ENCODE assay signal across 11 mouse cellular contexts in the genomic region with DNA sequence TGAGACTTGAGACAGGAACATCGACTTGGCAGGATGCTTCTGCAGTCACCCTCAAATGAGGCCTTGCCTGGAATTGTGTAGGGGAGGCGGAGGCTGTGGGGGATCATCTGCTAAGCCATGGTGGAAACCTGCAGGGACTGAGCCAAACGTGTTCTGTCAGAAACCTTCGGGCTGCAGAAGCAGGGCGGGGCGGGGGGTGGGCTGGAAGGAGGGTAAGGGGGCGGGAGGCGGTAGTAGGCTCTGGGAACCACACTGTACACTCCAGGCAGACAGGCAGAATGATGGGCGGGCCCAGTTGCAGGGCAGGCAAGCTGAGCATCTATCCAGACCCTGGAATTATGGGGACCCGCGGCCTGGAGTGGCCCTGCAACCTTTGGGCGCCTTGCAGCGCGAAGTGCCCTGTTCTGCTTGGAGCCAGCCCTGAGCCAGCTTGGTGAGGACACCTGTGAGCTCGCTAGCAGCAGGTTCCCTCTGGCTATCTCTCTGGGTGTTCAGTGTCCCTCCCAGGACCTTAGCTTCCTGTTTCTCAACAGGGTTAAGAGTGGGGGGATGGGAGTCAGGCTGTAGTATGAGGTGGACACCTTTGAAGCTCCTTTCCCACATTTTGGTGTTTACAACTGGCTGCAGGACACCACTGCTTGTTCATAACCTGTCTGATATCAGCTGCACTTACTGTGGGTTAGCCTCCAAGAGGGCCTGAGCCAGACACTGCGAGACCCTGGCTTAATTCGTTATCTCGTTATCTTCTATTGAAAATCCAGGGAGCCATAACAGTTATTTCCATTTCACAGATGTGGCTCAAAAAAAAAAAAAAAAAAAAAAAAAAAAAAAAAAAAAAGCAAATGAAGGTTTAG.
DNase-seq lines count a peak whose midpoint lies in the region; ATAC-seq lines count a peak whose summit lies in the region.
"Had no signal": no experiment of that assay in that cellular context is flagged by ENCODE, and none has a peak within 500 bp of the region (broad histone marks: within the 10 kb centered on the region; RNA-seq: fewer than 3 reads in every experiment).

No protein-coding gene starts in this region.

- ATAC-seq in midbrain, embryonic 15.5 days (replicated peaks) = peak; percentile 79
- ATAC-seq in erythroid progenitor cell, adult 5-6 weeks (replicated peaks; ENCODE audit: low FRiP score, poor library complexity, severe bottlenecking) = no peak

- DNase-seq in heart, embryonic 10.5 days (ENCODE audit: low spot score) = peak; percentile 75
- DNase-seq in heart, adult 18-20 months = no peak
- DNase-seq in R1 (ENCODE audit: low read depth, low spot score) = peak; percentile 77
- peak; percentile 38 for DNase-seq in hindbrain, embryonic 10.5 days (ENCODE audit: low spot score)
- DNase-seq in left cerebral cortex, adult 18-20 months (ENCODE audit: low spot score in 2 of 2) = no peak
- no peak for DNase-seq in ovary, postnatal 36 days (ENCODE audit: low spot score)
- DNase-seq: B cell, adult 2 months; heart, postnatal 14 days had no signal

- H3K4me2 ChIP-seq in midbrain, embryonic 15.5 days = peak overlapping the region; percentile 28

- 13% methylated on average over 18 of the region's 18 CpGs for WGBS in heart, embryonic 10.5 days
- WGBS in hindbrain, embryonic 10.5 days = 24% methylated on average over 18 of the region's 18 CpGs
- 26% methylated on average over 18 of the region's 18 CpGs for WGBS in midbrain, embryonic 15.5 days

- no peaks in the 10 kb centered on the region for H3K9me3 ChIP-seq in heart, embryonic 10.5 days
- H3K9me3 ChIP-seq in hindbrain, embryonic 10.5 days = no peaks in the 10 kb centered on the region
- H3K9me3 ChIP-seq in midbrain, embryonic 15.5 days = no peaks in the 10 kb centered on the region

- H3K4me3 ChIP-seq in heart, embryonic 10.5 days = peak overlapping the region; percentile 42
- H3K4me3 ChIP-seq in hindbrain, embryonic 10.5 days = peak overlapping the region; percentile 34
- no peak overlapping the region for H3K4me3 ChIP-seq in midbrain, embryonic 15.5 days

- 0 out of 2 replicates have a peak overlapping the region, but pooled peaks have one; percentile 37 for H3K27ac ChIP-seq in heart, embryonic 10.5 days
- peak overlapping the region; percentile 57 for H3K27ac ChIP-seq in hindbrain, embryonic 10.5 days
- no peak overlapping the region for H3K27ac ChIP-seq in midbrain, embryonic 15.5 days
- H3K27ac ChIP-seq: macrophage had no signal

- no peaks in the 10 kb centered on the region for H3K36me3 ChIP-seq in heart, embryonic 10.5 days
- no peaks in the 10 kb centered on the region for H3K36me3 ChIP-seq in hindbrain, embryonic 10.5 days
- H3K36me3 ChIP-seq in midbrain, embryonic 15.5 days (replicated peaks) = no peaks in the 10 kb centered on the region

- peaks cover 8% of the 10 kb centered on the region for H3K4me1 ChIP-seq in heart, embryonic 10.5 days
- peaks cover 13% of the 10 kb centered on the region for H3K4me1 ChIP-seq in hindbrain, embryonic 10.5 days (replicated peaks)
- peaks cover 7% of the 10 kb centered on the region; the same call in 1 of the 2 replicates for H3K4me1 ChIP-seq in midbrain, embryonic 15.5 days

- no peaks in the 10 kb centered on the region for H3K27me3 ChIP-seq in heart, embryonic 10.5 days (ENCODE audit: insufficient read depth, poor library complexity, severe bottlenecking)
- no peaks in the 10 kb centered on the region for H3K27me3 ChIP-seq in hindbrain, embryonic 10.5 days (ENCODE audit: insufficient read depth, poor library complexity, severe bottlenecking)
- no peaks in the 10 kb centered on the region for H3K27me3 ChIP-seq in midbrain, embryonic 15.5 days (replicated peaks)

- no peak overlapping the region for H3K9ac ChIP-seq in midbrain, embryonic 15.5 days

Comparison
In these comparisons a context has a peak if more than half of its experiments do, and no peak if none do; other contexts are left out.
1. DNase-seq: peak in heart, embryonic 10.5 days (single experiment), R1 (single experiment) and hindbrain, embryonic 10.5 days (single experiment); none in heart, adult 18-20 months (0 of 2), left cerebral cortex, adult 18-20 months (0 of 2) and ovary, postnatal 36 days (single experiment).